Comparison of ENCODE assay signal across 12 mouse cellular contexts in the genomic region with DNA sequence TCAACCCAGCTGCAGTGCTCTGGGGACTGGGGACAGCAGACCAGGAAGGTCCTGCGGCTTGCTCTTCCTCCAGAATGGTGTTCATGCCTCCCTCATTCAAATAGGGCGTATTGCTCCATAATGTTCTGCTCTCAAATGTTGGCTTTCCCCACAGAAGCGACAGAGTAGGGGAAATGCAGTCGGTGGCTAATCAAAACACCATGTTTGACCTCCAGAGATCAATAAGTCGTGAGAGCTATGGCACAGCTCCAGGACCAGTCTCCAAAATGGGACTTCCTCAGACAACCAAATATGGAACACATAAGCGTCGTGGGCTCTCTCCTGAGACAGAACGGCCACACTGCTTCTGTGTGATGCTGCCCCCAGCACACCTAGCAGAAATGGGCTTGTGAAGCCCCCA. TPM values are rescaled to one million over a fixed set of nuclear protein-coding genes. Genes with fewer than 3 reads are reported as not detected.
DNase-seq lines count a peak whose midpoint lies in the region; ATAC-seq and TF ChIP-seq lines count a peak whose summit lies in the region.
"Had no signal": no experiment of that assay in that cellular context is flagged by ENCODE, and none has a peak within 500 bp of the region (broad histone marks: within the 10 kb centered on the region; RNA-seq: fewer than 3 reads in every experiment).

No protein-coding gene starts in this region.

- no peak for ATAC-seq in heart, embryonic 16.5 days (replicated peaks; ENCODE audit: extremely low read depth, insufficient read depth, low FRiP score)
- ATAC-seq in lung, postnatal 0 days = no peak

- TF ChIP-seq POLR2A in ES-Bruce4 (IDR thresholded peaks at IDR 0.05; ENCODE audit: insufficient read depth, low read length) = no peak

- DNase-seq in heart, postnatal 10 days = no peak
- DNase-seq in embryonic facial prominence, embryonic 10.5 days (ENCODE audit: low spot score) = no peak
- peak; percentile 74 for DNase-seq in lung, postnatal 0 days (ENCODE audit: low spot score)
- no peak for DNase-seq in testis, postnatal 14 days (ENCODE audit: low spot score)
- no peak for DNase-seq in layer of hippocampus, postnatal 36 days
- no peak for DNase-seq in adrenal gland, postnatal 10 days
- DNase-seq: kidney, adult 2 months; thymus, postnatal 4 days had no signal

- no peak overlapping the region for H3K4me3 ChIP-seq in heart, embryonic 16.5 days (ENCODE audit: low read length)
- H3K4me3 ChIP-seq in ES-Bruce4 (ENCODE audit: low read depth, low read length) = 0 out of 2 replicates have a peak overlapping the region, but pooled peaks have one; percentile 16
- no peak overlapping the region for H3K4me3 ChIP-seq in embryonic facial prominence, embryonic 10.5 days
- no peak overlapping the region for H3K4me3 ChIP-seq in lung, postnatal 0 days (ENCODE audit: low read depth, low read length)
- H3K4me3 ChIP-seq: embryonic facial prominence, embryonic 15.5 days; neural tube, embryonic 15.5 days had no signal

- WGBS in heart, embryonic 16.5 days = 36% methylated on average over 8 of the region's 8 CpGs
- WGBS in embryonic facial prominence, embryonic 10.5 days = 36% methylated on average over 8 of the region's 8 CpGs
- WGBS in lung, postnatal 0 days = 35% methylated on average over 8 of the region's 8 CpGs

- H3K27ac ChIP-seq in heart, embryonic 16.5 days (ENCODE audit: low read length) = peak overlapping the region; percentile 17
- peak overlapping the region; percentile 92 for H3K27ac ChIP-seq in ES-Bruce4 (ENCODE audit: insufficient read depth, low read length)
- peak overlapping the region; percentile 48; the same call in 1 of the 2 replicates for H3K27ac ChIP-seq in embryonic facial prominence, embryonic 10.5 days (replicated peaks)
- H3K27ac ChIP-seq in lung, postnatal 0 days (ENCODE audit: low read length) = 0 out of 2 replicates have a peak overlapping the region, but pooled peaks have one; percentile 78
- H3K27ac ChIP-seq: neural tube, embryonic 15.5 days had no signal

- peak overlapping the region; percentile 14; the same call in 1 of the 2 replicates for H3K9ac ChIP-seq in heart, embryonic 16.5 days (ENCODE audit: low read length)
- peak overlapping the region; percentile 25; the same call in 1 of the 2 replicates for H3K9ac ChIP-seq in ES-Bruce4 (ENCODE audit: low read depth, poor library complexity, severe bottlenecking)
- no peak overlapping the region for H3K9ac ChIP-seq in lung, postnatal 0 days (replicated peaks; ENCODE audit: low read depth)
- H3K9ac ChIP-seq: embryonic facial prominence, embryonic 15.5 days; neural tube, embryonic 15.5 days had no signal

- peaks cover 61% of the 10 kb centered on the region for H3K4me1 ChIP-seq in heart, embryonic 16.5 days (ENCODE audit: control insufficient read depth, insufficient read depth, low read length)
- H3K4me1 ChIP-seq in ES-Bruce4 (ENCODE audit: control insufficient read depth, insufficient read depth, low read length) = peaks cover 23% of the 10 kb centered on the region
- H3K4me1 ChIP-seq in embryonic facial prominence, embryonic 10.5 days = peaks cover 75% of the 10 kb centered on the region
- H3K4me1 ChIP-seq in lung, postnatal 0 days (ENCODE audit: insufficient read depth, low read depth, low read length) = peaks cover 46% of the 10 kb centered on the region; the same call in 1 of the 2 replicates

- TF ChIP-seq CTCF in ES-Bruce4 (IDR thresholded peaks at IDR 0.05; ENCODE audit: low read depth, low read length) = no peak
- TF ChIP-seq CTCF in lung, postnatal 0 days (IDR thresholded peaks at IDR 0.05) = no peak

- H3K36me3 ChIP-seq in heart, embryonic 16.5 days (ENCODE audit: control insufficient read depth, insufficient read depth) = no peaks in the 10 kb centered on the region
- H3K36me3 ChIP-seq in ES-Bruce4 (ENCODE audit: control insufficient read depth, insufficient read depth, low read length, poor library complexity, severe bottlenecking) = no peaks in the 10 kb centered on the region
- H3K36me3 ChIP-seq in embryonic facial prominence, embryonic 10.5 days (replicated peaks) = peaks cover 33% of the 10 kb centered on the region
- no peaks in the 10 kb centered on the region for H3K36me3 ChIP-seq in lung, postnatal 0 days (ENCODE audit: insufficient read depth, low read length)
- H3K36me3 ChIP-seq: embryonic facial prominence, embryonic 15.5 days; neural tube, embryonic 15.5 days had no signal

- H3K9me3 ChIP-seq in heart, embryonic 16.5 days (replicated peaks; ENCODE audit: control insufficient read depth, low read length) = no peaks in the 10 kb centered on the region
- H3K9me3 ChIP-seq in ES-Bruce4 (replicated peaks; ENCODE audit: control insufficient read depth, insufficient read depth, low read length, poor library complexity, severe bottlenecking) = no peaks in the 10 kb centered on the region
- H3K9me3 ChIP-seq in embryonic facial prominence, embryonic 10.5 days = no peaks in the 10 kb centered on the region
- no peaks in the 10 kb centered on the region for H3K9me3 ChIP-seq in lung, postnatal 0 days (ENCODE audit: low read length)
- H3K9me3 ChIP-seq: embryonic facial prominence, embryonic 15.5 days; neural tube, embryonic 15.5 days had no signal

- intact Hi-C loops in heart, postnatal 10 days (cut with DNase I) = loop anchor here (1.0 to 5.0 kb wide), 3 partner anchors 11 to 120 kb away; partner anchors contain the start of gene Mgst3

- no peak for TF ChIP-seq EP300 in ES-Bruce4 (IDR thresholded peaks at IDR 0.05; ENCODE audit: insufficient read depth, low read depth, low read length)
- no peak for TF ChIP-seq EP300 in lung, postnatal 0 days (IDR thresholded peaks at IDR 0.05)

- 0 out of 2 replicates have a peak overlapping the region, but pooled peaks have one; percentile 2 for H3K4me2 ChIP-seq in heart, embryonic 16.5 days (ENCODE audit: low read depth, low read length)
- no peak overlapping the region for H3K4me2 ChIP-seq in lung, postnatal 0 days (replicated peaks; ENCODE audit: low read depth, low read length)
- H3K4me2 ChIP-seq: embryonic facial prominence, embryonic 15.5 days; neural tube, embryonic 15.5 days had no signal

- H3K27me3 ChIP-seq in heart, embryonic 16.5 days (ENCODE audit: control insufficient read depth, insufficient read depth, low read length) = no peaks in the 10 kb centered on the region
- H3K27me3 ChIP-seq in ES-Bruce4 (ENCODE audit: control insufficient read depth, insufficient read depth, low read length, poor library complexity, severe bottlenecking) = no peaks in the 10 kb centered on the region
- H3K27me3 ChIP-seq in embryonic facial prominence, embryonic 10.5 days (replicated peaks; ENCODE audit: low read depth, poor library complexity, severe bottlenecking) = no peaks in the 10 kb centered on the region
- H3K27me3 ChIP-seq in lung, postnatal 0 days (replicated peaks; ENCODE audit: insufficient read depth, low read length) = no peaks in the 10 kb centered on the region
- H3K27me3 ChIP-seq: embryonic facial prominence, embryonic 15.5 days; neural tube, embryonic 15.5 days had no signal

RNA-seq across cellular contexts. Expression of gene Uck2, which starts 13.3 kb away (rescaled TPM):
- 51.4 and 68.8 TPM in 2 replicates for polyA plus RNA-seq in heart, embryonic 16.5 days (2015; fragmentation: Nextera tagmentation; extraction: Ambion mirVana)
- total RNA-seq in heart, postnatal 10 days (2021) = 10 to 100 TPM; 55.1 to 56.9 TPM
- polyA plus RNA-seq in ES-Bruce4 (2011; ENCODE audit: insufficient read depth, insufficient read length, low read depth, missing spikeins) = 255 and 287 TPM in 2 replicates
- polyA plus RNA-seq in embryonic facial prominence, embryonic 10.5 days (2016; fragmentation: Nextera tagmentation; extraction: Ambion mirVana) = 120 and 128 TPM in 2 replicates
- polyA plus RNA-seq in lung, postnatal 0 days (2015; fragmentation: Nextera tagmentation; extraction: Ambion mirVana) = 21.6 and 22.9 TPM in 2 replicates
- total RNA-seq in layer of hippocampus, postnatal 36 days (2021) = 10 to 100 TPM; 38.1 to 39.7 TPM
- 10 to 100 TPM; 51.6 to 53.4 TPM for total RNA-seq in adrenal gland, postnatal 10 days (2021)

RNA-seq across cellular contexts. Expression of gene Tmco1, which starts 36.3 kb away (rescaled TPM):
- polyA plus RNA-seq in heart, embryonic 16.5 days (2015; fragmentation: Nextera tagmentation; extraction: Ambion mirVana) = 85.3 and 99.1 TPM in 2 replicates
- total RNA-seq in heart, postnatal 10 days (2021) = 10 to 100 TPM; 84.6 to 94.3 TPM
- 43.7 and 46.1 TPM in 2 replicates for polyA plus RNA-seq in ES-Bruce4 (2011; ENCODE audit: insufficient read depth, insufficient read length, low read depth, missing spikeins)
- 65.4 and 65.7 TPM in 2 replicates for polyA plus RNA-seq in embryonic facial prominence, embryonic 10.5 days (2016; fragmentation: Nextera tagmentation; extraction: Ambion mirVana)
- 94.7 and 99.7 TPM in 2 replicates for polyA plus RNA-seq in lung, postnatal 0 days (2015; fragmentation: Nextera tagmentation; extraction: Ambion mirVana)
- 10 to 100 TPM; 52.4 to 52.7 TPM for total RNA-seq in layer of hippocampus, postnatal 36 days (2021)
- total RNA-seq in adrenal gland, postnatal 10 days (2021) = 100 to 1,000 TPM; 107 to 109 TPM

Comparison
In these comparisons a context has a peak if more than half of its experiments do, and no peak if none do; other contexts are left out.
1. H3K27ac ChIP-seq: peak in every context shown above with its lines; median percentile 92 in ES-Bruce4; 78 in lung, postnatal 0 days; 48 in embryonic facial prominence, embryonic 10.5 days; 17 in heart, embryonic 16.5 days.